Mouse (Mus musculus) forebrain, embryonic 13.5 days (tissue): ENCODE measurements around the gene Spock1. TPM values are rescaled to one million over a fixed set of nuclear protein-coding genes. Genes with fewer than 3 reads are reported as not detected.
A peak's percentile ranks its signal among the peaks of the same experiment; 100 is the strongest.

Source experiments
- ATAC-seq: fragments of 200-750 bp; cut with Nextera tagmentation; 2 replicates; pipeline ENCODE4 v1.8.0; 2017
- H3K27ac ChIP-seq: fragments of 300-500 bp; sonication (generic); 2 replicates; pipeline ENCODE4 v1.5.1; 2015; ENCODE audit warnings: inconsistent platforms, mild to moderate bottlenecking, moderate library complexity
- H3K27me3 ChIP-seq: fragments of 300-500 bp; sonication (generic); 2 replicates; pipeline ENCODE4 v1.6.1; 2015; ENCODE audit warnings: mild to moderate bottlenecking, inconsistent platforms
- H3K36me3 ChIP-seq: fragments of 300-500 bp; sonication (generic); 2 replicates; pipeline ENCODE4 v1.6.1; 2015; ENCODE audit warnings: mild to moderate bottlenecking, inconsistent platforms; ENCODE audit not compliant: poor library complexity, severe bottlenecking
- H3K4me1 ChIP-seq: fragments of 300-500 bp; sonication (generic); 2 replicates; pipeline ENCODE4 v1.6.1; 2015; ENCODE audit warnings: inconsistent platforms
- H3K4me2 ChIP-seq: fragments of 300-500 bp; sonication (generic); 2 replicates; pipeline ENCODE4 v1.6.1; 2015; ENCODE audit warnings: inconsistent platforms, mild to moderate bottlenecking, moderate library complexity
- H3K4me3 ChIP-seq: fragments of 300-500 bp; sonication (generic); 2 replicates; pipeline ENCODE4 v1.5.1; 2015; ENCODE audit warnings: mild to moderate bottlenecking, inconsistent platforms
- H3K9ac ChIP-seq: fragments of 300-500 bp; sonication (generic); 2 replicates; pipeline ENCODE4 v1.6.1; 2015; ENCODE audit warnings: mild to moderate bottlenecking, inconsistent platforms
- H3K9me3 ChIP-seq: fragments of 300-500 bp; sonication (generic); replicated peaks from 2 replicates; pipeline ENCODE4 v1.6.1; 2016; ENCODE audit warnings: inconsistent platforms
- WGBS: fragments of 180-500 bp; shearing (Covaris S2); methylation state at CpG from one replicate; pipeline ENCODE4 v1.1.7; 2015; 5-methylcytosine and 5-hydroxymethylcytosine counted together
- polyA plus RNA-seq: library from polyadenylated mRNA; unstranded; fragments of >200 nt; fragmentation: Nextera tagmentation; extraction: Ambion mirVana; gene quantifications from 2 replicates; pipeline ENCODE4 v1.2.1, GENCODE M21; 2015

The Spock1 gene
- polyA plus RNA-seq, 1 experiment from 2014 or later = 13.2 TPM

- no peak for ATAC-seq
- H3K4me3 ChIP-seq = no peak overlapping the region
- WGBS = 81% methylated on average over 10 of the region's 10 CpGs
These were observed 51.8 kb downstream of the Spock1 start for GRCm38 (mm10) chr13:57856311-57856853.

GRCm38 (mm10) chr13:57855766-57856165 is 52.4 kb downstream of the Spock1 start:
- no peak overlapping the region for H3K4me3 ChIP-seq
- no peaks in the 10 kb centered on the region for H3K36me3 ChIP-seq
- H3K9me3 ChIP-seq = no peaks in the 10 kb centered on the region
- ATAC-seq = no peak
- 63% methylated on average over 4 of the region's 4 CpGs for WGBS
- H3K4me1 ChIP-seq = no peaks in the 10 kb centered on the region
- no peak overlapping the region for H3K27ac ChIP-seq
- no peak overlapping the region for H3K9ac ChIP-seq
- H3K27me3 ChIP-seq = no peaks in the 10 kb centered on the region
- H3K4me2 ChIP-seq = no peak overlapping the region

More at GRCm38 (mm10) chr13:57856311-57856853, 51.8 kb downstream of the Spock1 start:
- Histone ChIP-seq H3K27me3 (no peaks in the 10 kb centered on the region), H3K9ac (no peak overlapping the region), H3K27ac (no peak overlapping the region), H3K9me3 (no peaks in the 10 kb centered on the region), H3K4me2 (no peak overlapping the region), H3K4me1 (no peaks in the 10 kb centered on the region), H3K36me3 (no peaks in the 10 kb centered on the region)

- no peak for ATAC-seq
- whole genome bisulfite sequencing = 80% methylated on average over 8 of the region's 8 CpGs
- no peak overlapping the region for H3K4me3 ChIP-seq
These were observed 53.7 kb downstream of the Spock1 start for GRCm38 (mm10) chr13:57854416-57854815.

GRCm38 (mm10) chr13:57853621-57854020 is 54.5 kb downstream of the Spock1 start:
- Histone ChIP-seq H3K27me3 (no peaks in the 10 kb centered on the region), H3K4me2 (no peak overlapping the region), H3K9me3 (no peaks in the 10 kb centered on the region), H3K27ac (no peak overlapping the region), H3K4me1 (no peaks in the 10 kb centered on the region), H3K36me3 (no peaks in the 10 kb centered on the region), H3K4me3 (no peak overlapping the region), H3K9ac (no peak overlapping the region)
- WGBS = 71% methylated on average over 1 of the region's 1 CpGs
- no peak for ATAC-seq

More at GRCm38 (mm10) chr13:57854416-57854815, 53.7 kb downstream of the Spock1 start:
- H3K36me3 ChIP-seq = no peaks in the 10 kb centered on the region
- H3K9ac ChIP-seq = no peak overlapping the region
- no peaks in the 10 kb centered on the region for H3K27me3 ChIP-seq
- no peak overlapping the region for H3K27ac ChIP-seq
- no peaks in the 10 kb centered on the region for H3K4me1 ChIP-seq
- no peaks in the 10 kb centered on the region for H3K9me3 ChIP-seq
- H3K4me2 ChIP-seq = no peak overlapping the region

- H3K36me3 ChIP-seq = no peaks in the 10 kb centered on the region
- no peak for ATAC-seq
These were observed 55.0 kb downstream of the Spock1 start for GRCm38 (mm10) chr13:57853156-57853555.

GRCm38 (mm10) chr13:57848931-57849330 is 59.2 kb downstream of the Spock1 start:
- H3K27ac ChIP-seq = no peak overlapping the region
- no peak for ATAC-seq

More at GRCm38 (mm10) chr13:57853156-57853555, 55.0 kb downstream of the Spock1 start:
- Histone ChIP-seq H3K4me2 (no peak overlapping the region), H3K9me3 (no peaks in the 10 kb centered on the region), H3K27me3 (no peaks in the 10 kb centered on the region), H3K9ac (no peak overlapping the region), H3K4me1 (no peaks in the 10 kb centered on the region), H3K4me3 (no peak overlapping the region), H3K27ac (no peak overlapping the region)
- 87% methylated on average over 10 of the region's 10 CpGs for WGBS

GRCm38 (mm10) chr13:57847101-57847500 is 61.0 kb downstream of the Spock1 start:
- 90% methylated on average over 4 of the region's 4 CpGs for WGBS

More at GRCm38 (mm10) chr13:57848931-57849330, 59.2 kb downstream of the Spock1 start:
- Histone ChIP-seq H3K4me2 (no peak overlapping the region), H3K36me3 (no peaks in the 10 kb centered on the region), H3K4me1 (no peaks in the 10 kb centered on the region), H3K9ac (no peak overlapping the region), H3K27me3 (no peaks in the 10 kb centered on the region), H3K4me3 (no peak overlapping the region), H3K9me3 (no peaks in the 10 kb centered on the region)
- WGBS = 94% methylated on average over 1 of the region's 1 CpGs

GRCm38 (mm10) chr13:57846468-57846867 is 61.7 kb downstream of the Spock1 start:
- no peak overlapping the region for H3K4me3 ChIP-seq

More at GRCm38 (mm10) chr13:57847101-57847500, 61.0 kb downstream of the Spock1 start:
- Histone ChIP-seq H3K36me3 (no peaks in the 10 kb centered on the region), H3K27ac (no peak overlapping the region), H3K9me3 (no peaks in the 10 kb centered on the region), H3K27me3 (no peaks in the 10 kb centered on the region), H3K4me2 (no peak overlapping the region), H3K4me3 (no peak overlapping the region), H3K4me1 (no peaks in the 10 kb centered on the region), H3K9ac (no peak overlapping the region)
- ATAC-seq = no peak

GRCm38 (mm10) chr13:57841141-57841848 is 66.8 kb downstream of the Spock1 start:
- Histone ChIP-seq H3K4me1 (no peaks in the 10 kb centered on the region), H3K4me3 (no peak overlapping the region), H3K9ac (no peak overlapping the region), H3K27me3 (no peaks in the 10 kb centered on the region), H3K9me3 (no peaks in the 10 kb centered on the region), H3K4me2 (no peak overlapping the region), H3K27ac (no peak overlapping the region), H3K36me3 (no peaks in the 10 kb centered on the region)
- no peak for ATAC-seq
- WGBS = 93% methylated on average over 5 of the region's 5 CpGs

More at GRCm38 (mm10) chr13:57846468-57846867, 61.7 kb downstream of the Spock1 start:
- Histone ChIP-seq H3K9me3 (no peaks in the 10 kb centered on the region), H3K36me3 (no peaks in the 10 kb centered on the region), H3K4me1 (no peaks in the 10 kb centered on the region), H3K9ac (no peak overlapping the region), H3K4me2 (no peak overlapping the region), H3K27ac (no peak overlapping the region), H3K27me3 (no peaks in the 10 kb centered on the region)
- WGBS = 96% methylated on average over 9 of the region's 9 CpGs
- ATAC-seq = peak; percentile 50; the same call in 1 of the 2 replicates

- no peaks in the 10 kb centered on the region for H3K4me1 ChIP-seq
- peaks cover 4% of the 10 kb centered on the region; the same call in 1 of the 2 replicates for H3K9me3 ChIP-seq
- no peaks in the 10 kb centered on the region for H3K27me3 ChIP-seq
- H3K4me2 ChIP-seq = no peak overlapping the region
- no peak overlapping the region for H3K27ac ChIP-seq
- WGBS = 76% methylated on average over 5 of the region's 5 CpGs
- ATAC-seq = no peak
- no peaks in the 10 kb centered on the region for H3K36me3 ChIP-seq
- H3K4me3 ChIP-seq = no peak overlapping the region
- H3K9ac ChIP-seq = no peak overlapping the region
These were observed 70.3 kb downstream of the Spock1 start for GRCm38 (mm10) chr13:57837691-57838437.

- no peak for ATAC-seq
- 83% methylated on average over 11 of the region's 11 CpGs for WGBS
- Histone ChIP-seq H3K4me2 (no peak overlapping the region), H3K9ac (no peak overlapping the region), H3K4me3 (no peak overlapping the region), H3K27me3 (no peaks in the 10 kb centered on the region), H3K9me3 (peaks cover 4% of the 10 kb centered on the region; the same call in 1 of the 2 replicates), H3K27ac (no peak overlapping the region), H3K36me3 (no peaks in the 10 kb centered on the region), H3K4me1 (peaks cover 3% of the 10 kb centered on the region; the same call in 1 of the 2 replicates)
These were observed 76.6 kb downstream of the Spock1 start for GRCm38 (mm10) chr13:57831374-57832163.
